Mouse (Mus musculus): ENCODE measurements around the gene Mpped2. TPM values are rescaled to one million over a fixed set of nuclear protein-coding genes. Genes with fewer than 3 reads are reported as not detected.

The Mpped2 gene
- total RNA-seq, 2 experiments from 2014 or later, result not detected

GRCm38 (mm10) chr2:106783311-106783710 lies 90.2 kb downstream of the Mpped2 start:
- no peak for ATAC-seq (replicated peaks; ENCODE audit: low FRiP score, poor library complexity, severe bottlenecking)

GRCm38 (mm10) chr2:106788055-106788454 lies 95.0 kb downstream of the Mpped2 start:
- ATAC-seq (replicated peaks; ENCODE audit: low FRiP score, poor library complexity, severe bottlenecking), result no peak

- no peak for ATAC-seq (replicated peaks; ENCODE audit: low FRiP score, poor library complexity, severe bottlenecking)
Observed at GRCm38 (mm10) chr2:106788573-106788972, 95.5 kb downstream of the Mpped2 start.

GRCm38 (mm10) chr2:106789694-106790328 lies 96.7 kb downstream of the Mpped2 start:
- ATAC-seq (replicated peaks; ENCODE audit: low FRiP score, poor library complexity, severe bottlenecking), result no peak

- no peak for ATAC-seq (replicated peaks; ENCODE audit: low FRiP score, poor library complexity, severe bottlenecking)
Observed at GRCm38 (mm10) chr2:106790329-106790701, 97.2 kb downstream of the Mpped2 start.

- ATAC-seq (replicated peaks; ENCODE audit: low FRiP score, poor library complexity, severe bottlenecking), result no peak
Observed at GRCm38 (mm10) chr2:106796246-106796645, 103.2 kb downstream of the Mpped2 start.

GRCm38 (mm10) chr2:106797855-106798254 lies 104.8 kb downstream of the Mpped2 start:
- ATAC-seq (replicated peaks; ENCODE audit: low FRiP score, poor library complexity, severe bottlenecking), result no peak

GRCm38 (mm10) chr2:106798824-106799223 lies 105.8 kb downstream of the Mpped2 start:
- no peak for ATAC-seq (replicated peaks; ENCODE audit: low FRiP score, poor library complexity, severe bottlenecking)

- no peak for ATAC-seq (replicated peaks; ENCODE audit: low FRiP score, poor library complexity, severe bottlenecking)
Observed at GRCm38 (mm10) chr2:106815898-106816297, 122.8 kb downstream of the Mpped2 start.

GRCm38 (mm10) chr2:106821292-106821691 lies 128.2 kb downstream of the Mpped2 start:
- no peak for ATAC-seq (replicated peaks; ENCODE audit: low FRiP score, poor library complexity, severe bottlenecking)

- ATAC-seq (replicated peaks; ENCODE audit: low FRiP score, poor library complexity, severe bottlenecking), result no peak
Observed at GRCm38 (mm10) chr2:106821883-106822282, 128.8 kb downstream of the Mpped2 start.

- ATAC-seq (replicated peaks; ENCODE audit: low FRiP score, poor library complexity, severe bottlenecking), result no peak
Observed at GRCm38 (mm10) chr2:106822540-106822939, 129.5 kb downstream of the Mpped2 start.

GRCm38 (mm10) chr2:106825461-106825860 lies 132.4 kb downstream of the Mpped2 start:
- no peak for ATAC-seq (replicated peaks; ENCODE audit: low FRiP score, poor library complexity, severe bottlenecking)

GRCm38 (mm10) chr2:106826023-106826422 lies 133.0 kb downstream of the Mpped2 start:
- ATAC-seq (replicated peaks; ENCODE audit: low FRiP score, poor library complexity, severe bottlenecking), result no peak

- no peak for ATAC-seq (replicated peaks; ENCODE audit: low FRiP score, poor library complexity, severe bottlenecking)
Observed at GRCm38 (mm10) chr2:106826806-106827205, 133.7 kb downstream of the Mpped2 start.

GRCm38 (mm10) chr2:106828573-106829310 lies 135.7 kb downstream of the Mpped2 start:
- no peak for ATAC-seq (replicated peaks; ENCODE audit: low FRiP score, poor library complexity, severe bottlenecking)

GRCm38 (mm10) chr2:106829420-106829819 lies 136.4 kb downstream of the Mpped2 start:
- ATAC-seq (replicated peaks; ENCODE audit: low FRiP score, poor library complexity, severe bottlenecking), result no peak

- no peak for ATAC-seq (replicated peaks; ENCODE audit: low FRiP score, poor library complexity, severe bottlenecking)
Observed at GRCm38 (mm10) chr2:106832577-106832976, 139.5 kb downstream of the Mpped2 start.

GRCm38 (mm10) chr2:106833212-106833611 lies 140.1 kb downstream of the Mpped2 start:
- ATAC-seq (replicated peaks; ENCODE audit: low FRiP score, poor library complexity, severe bottlenecking), result no peak

GRCm38 (mm10) chr2:106835321-106835720 lies 142.3 kb downstream of the Mpped2 start:
- ATAC-seq (replicated peaks; ENCODE audit: low FRiP score, poor library complexity, severe bottlenecking), result no peak

GRCm38 (mm10) chr2:106837241-106837640 lies 144.2 kb downstream of the Mpped2 start:
- ATAC-seq (replicated peaks; ENCODE audit: low FRiP score, poor library complexity, severe bottlenecking), result no peak
